Mouse (Mus musculus) lung, embryonic 16.5 days (tissue): ENCODE measurements around the gene Megf11. TPM values are rescaled to one million over a fixed set of nuclear protein-coding genes. Genes with fewer than 3 reads are reported as not detected.

Experiments used
- ATAC-seq: fragments of 200-750 bp; cut with Nextera tagmentation; 2 replicates; pipeline ENCODE4 v1.8.0; 2017; ENCODE audit warnings: low read depth, mild to moderate bottlenecking, moderate library complexity
- H3K27ac ChIP-seq: fragments of 300-500 bp; sonication (generic); 2 replicates; pipeline ENCODE4 v1.5.1; 2014; ENCODE audit warnings: mild to moderate bottlenecking, control low read depth, low read length
- H3K27me3 ChIP-seq: fragments of 300-500 bp; sonication (generic); 2 replicates; pipeline ENCODE4 v1.6.1; 2014; ENCODE audit warnings: low read depth, low read length, mixed read lengths; ENCODE audit not compliant: control insufficient read depth, insufficient read depth
- H3K36me3 ChIP-seq: fragments of 300-500 bp; sonication (generic); 2 replicates; pipeline ENCODE4 v1.6.1; 2014; ENCODE audit warnings: low read length; ENCODE audit not compliant: control insufficient read depth, insufficient read depth
- H3K4me1 ChIP-seq: fragments of 300-500 bp; sonication (generic); replicated peaks from 2 replicates; pipeline ENCODE4 v1.6.1; 2014; ENCODE audit warnings: low read length, mixed read lengths; ENCODE audit not compliant: control insufficient read depth, insufficient read depth
- H3K4me2 ChIP-seq: fragments of 300-500 bp; sonication (generic); 2 replicates; pipeline ENCODE4 v1.6.1; 2014; ENCODE audit warnings: low read depth, low read length, control low read depth
- H3K4me3 ChIP-seq: fragments of 300-500 bp; sonication (generic); 2 replicates; pipeline ENCODE4 v1.5.1; 2014; ENCODE audit warnings: mild to moderate bottlenecking, low read length, control low read depth
- H3K9ac ChIP-seq: fragments of 300-500 bp; sonication (generic); 2 replicates; pipeline ENCODE4 v1.6.1; 2014; ENCODE audit warnings: low read length, control low read depth
- H3K9me3 ChIP-seq: fragments of 300-500 bp; sonication (generic); 2 replicates; pipeline ENCODE4 v1.6.1; 2016; ENCODE audit warnings: low read length; ENCODE audit not compliant: control insufficient read depth
- WGBS: fragments of 180-500 bp; shearing (Covaris S2); extraction: QIAGEN DNeasy Blood & Tissue Kit; methylation state at CpG from one replicate; pipeline ENCODE4 v1.1.7; 2014; 5-methylcytosine and 5-hydroxymethylcytosine counted together
- polyA plus RNA-seq: library from polyadenylated mRNA; unstranded; fragments of >200 nt; fragmentation: Nextera tagmentation; extraction: Ambion mirVana; gene quantifications from 2 replicates; pipeline ENCODE4 v1.2.1, GENCODE M21; 2015

Gene Megf11
- polyA plus RNA-seq, 1 experiment from 2014 or later = 1.2 TPM

GRCm38 (mm10) chr9:64691176-64691575 is 305.8 kb downstream of the Megf11 start:
- no peak overlapping the region for H3K9ac ChIP-seq
- peak; percentile 74 for ATAC-seq
- 10% methylated on average over 7 of the region's 7 CpGs for WGBS

DNA sequence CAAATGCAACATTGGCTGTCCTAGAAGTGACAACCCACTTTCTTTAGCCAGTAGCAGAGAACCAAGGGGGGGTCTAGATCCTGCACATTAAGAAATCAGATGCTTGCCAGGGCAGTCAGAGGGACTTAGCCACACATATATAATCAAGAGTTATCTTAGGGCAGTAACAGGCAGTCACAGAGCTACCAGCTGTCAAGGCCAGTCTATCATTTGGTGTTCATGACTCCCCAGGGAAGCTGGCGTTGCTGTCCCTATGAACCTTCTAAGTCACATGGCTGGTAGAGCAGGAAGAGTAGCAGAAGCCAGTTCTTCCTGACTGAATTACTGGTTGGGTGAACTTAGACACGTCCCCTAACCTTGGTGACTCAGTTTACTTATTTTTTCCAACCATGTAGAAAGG is 307.7 kb downstream of the Megf11 start:
- H3K4me2 ChIP-seq = no peak overlapping the region
- no peak for ATAC-seq
- no peaks in the 10 kb centered on the region for H3K4me1 ChIP-seq
- H3K27me3 ChIP-seq = no peaks in the 10 kb centered on the region
- H3K36me3 ChIP-seq = peaks cover 3% of the 10 kb centered on the region; the same call in 1 of the 2 replicates
- no peaks in the 10 kb centered on the region for H3K9me3 ChIP-seq
- no peak overlapping the region for H3K27ac ChIP-seq
- 74% methylated on average over 2 of the region's 2 CpGs for WGBS
- H3K4me3 ChIP-seq = no peak overlapping the region
- no peak overlapping the region for H3K9ac ChIP-seq

More at GRCm38 (mm10) chr9:64691176-64691575, 305.8 kb downstream of the Megf11 start:
- Histone ChIP-seq H3K27ac (no peak overlapping the region), H3K4me2 (no peak overlapping the region), H3K4me1 (no peaks in the 10 kb centered on the region), H3K9me3 (no peaks in the 10 kb centered on the region), H3K36me3 (peaks cover 3% of the 10 kb centered on the region; the same call in 1 of the 2 replicates), H3K4me3 (no peak overlapping the region), H3K27me3 (no peaks in the 10 kb centered on the region)

DNA sequence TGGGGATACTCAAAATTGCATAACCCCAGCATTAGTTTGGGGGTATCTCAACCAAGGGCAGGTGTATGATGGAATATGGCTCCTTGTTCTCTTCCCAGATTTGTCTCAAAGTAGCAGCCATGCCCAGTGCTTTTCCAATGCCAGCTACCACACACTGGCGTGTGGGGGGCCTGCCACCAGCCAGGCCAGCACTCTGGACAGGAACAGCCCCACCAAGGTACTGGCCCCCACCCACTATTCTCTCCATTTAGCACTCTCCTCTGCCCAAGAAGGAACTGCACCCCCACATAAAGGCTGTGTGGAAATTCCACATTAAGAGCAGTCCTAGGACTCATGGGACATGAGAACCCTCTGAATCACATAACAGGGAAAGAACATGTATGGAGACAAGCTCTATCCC is 309.8 kb downstream of the Megf11 start:
- no peak overlapping the region for H3K9ac ChIP-seq
- no peak overlapping the region for H3K4me2 ChIP-seq
- ATAC-seq = no peak
- no peaks in the 10 kb centered on the region for H3K9me3 ChIP-seq
- no peaks in the 10 kb centered on the region for H3K27me3 ChIP-seq
- no peak overlapping the region for H3K4me3 ChIP-seq
- H3K27ac ChIP-seq = no peak overlapping the region
- WGBS = 76% methylated on average over 1 of the region's 1 CpGs
- H3K4me1 ChIP-seq = no peaks in the 10 kb centered on the region
- H3K36me3 ChIP-seq = peaks cover 3% of the 10 kb centered on the region; the same call in 1 of the 2 replicates

- no peak overlapping the region for H3K4me2 ChIP-seq
- H3K27ac ChIP-seq = no peak overlapping the region
- 78% methylated on average over 4 of the region's 4 CpGs for WGBS
- no peak overlapping the region for H3K4me3 ChIP-seq
- H3K4me1 ChIP-seq = no peaks in the 10 kb centered on the region
- no peaks in the 10 kb centered on the region for H3K9me3 ChIP-seq
- H3K27me3 ChIP-seq = no peaks in the 10 kb centered on the region
- peaks cover 3% of the 10 kb centered on the region; the same call in 1 of the 2 replicates for H3K36me3 ChIP-seq
- no peak overlapping the region for H3K9ac ChIP-seq
- ATAC-seq = no peak
These were observed 311.0 kb downstream of the Megf11 start for GRCm38 (mm10) chr9:64696404-64696803.

- Histone ChIP-seq H3K9ac (no peak overlapping the region), H3K4me1 (no peaks in the 10 kb centered on the region), H3K27me3 (no peaks in the 10 kb centered on the region), H3K4me3 (no peak overlapping the region), H3K36me3 (peaks cover 3% of the 10 kb centered on the region; the same call in 1 of the 2 replicates), H3K27ac (no peak overlapping the region), H3K4me2 (no peak overlapping the region), H3K9me3 (no peaks in the 10 kb centered on the region)
- ATAC-seq = no peak
- WGBS = 67% methylated on average over 1 of the region's 1 CpGs
These were observed 311.6 kb downstream of the Megf11 start for GRCm38 (mm10) chr9:64697006-64697405.

- Histone ChIP-seq H3K9me3 (no peaks in the 10 kb centered on the region), H3K4me2 (no peak overlapping the region), H3K4me3 (no peak overlapping the region), H3K4me1 (no peaks in the 10 kb centered on the region), H3K36me3 (peaks cover 3% of the 10 kb centered on the region; the same call in 1 of the 2 replicates), H3K27me3 (no peaks in the 10 kb centered on the region), H3K27ac (no peak overlapping the region), H3K9ac (no peak overlapping the region)
- WGBS = 79% methylated on average over 5 of the region's 5 CpGs
- no peak for ATAC-seq
These were observed 312.3 kb downstream of the Megf11 start for GRCm38 (mm10) chr9:64697677-64698076.

DNA sequence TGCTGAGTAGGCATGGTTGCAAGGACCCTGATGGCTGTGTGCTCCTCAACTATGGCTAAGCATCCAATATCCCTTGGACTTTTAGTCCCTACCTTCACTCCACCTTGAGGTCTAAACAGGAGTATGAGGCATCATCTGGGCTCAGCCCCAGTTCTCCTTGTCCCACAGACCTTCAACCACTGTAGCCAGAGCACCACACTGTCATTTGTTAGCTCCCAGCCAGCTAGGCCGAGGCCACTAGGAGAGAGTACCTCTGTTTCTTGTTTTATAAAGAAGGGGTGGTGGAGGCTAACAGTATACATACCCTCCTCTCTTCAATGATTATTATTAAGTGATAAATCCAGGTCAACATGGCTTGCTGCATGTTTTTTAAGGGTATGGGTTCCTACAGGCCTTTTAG is 313.2 kb downstream of the Megf11 start:
- WGBS = 96% methylated on average over 1 of the region's 1 CpGs
- no peak overlapping the region for H3K27ac ChIP-seq

DNA sequence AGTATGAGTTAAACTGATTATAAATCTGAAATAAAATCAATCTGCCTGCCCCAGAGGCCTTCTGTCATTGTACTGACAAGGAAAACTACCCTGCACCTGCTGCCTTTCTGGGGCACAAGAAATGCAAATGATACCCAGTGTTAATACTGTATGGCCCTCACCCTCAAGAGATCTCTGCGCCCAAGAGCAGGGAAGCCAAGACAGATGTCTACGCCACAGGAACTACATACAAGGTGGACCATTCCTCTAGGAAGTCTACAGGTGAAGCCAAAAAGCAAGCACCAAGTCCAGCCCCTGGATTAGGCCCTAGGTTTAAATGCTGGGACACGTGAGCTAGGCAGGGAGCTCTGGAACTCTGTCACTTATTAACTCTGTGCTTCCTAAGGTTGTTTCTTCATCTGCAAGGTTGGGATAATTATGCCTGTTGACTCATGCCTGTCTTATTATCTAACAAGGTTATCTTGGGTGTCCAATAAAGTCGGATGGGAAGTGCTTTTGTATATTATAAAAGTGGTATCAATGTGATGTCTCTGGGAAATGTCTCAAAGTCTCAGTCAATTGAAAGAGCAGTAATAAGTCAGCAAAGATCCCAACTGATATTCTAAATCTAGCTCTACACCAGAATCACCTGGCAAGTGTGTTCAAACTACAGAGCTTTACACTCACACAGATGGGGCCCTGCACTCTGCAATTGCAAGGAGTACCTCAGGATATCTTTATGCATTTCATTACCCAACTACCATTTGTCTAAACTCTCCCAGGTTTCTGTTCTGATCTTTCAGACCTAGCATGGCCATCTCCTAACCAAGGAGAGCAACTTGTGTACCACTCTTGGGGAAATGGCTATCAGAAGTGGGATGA is 315.3 kb downstream of the Megf11 start:
- Histone ChIP-seq H3K4me2 (no peak overlapping the region), H3K27me3 (no peaks in the 10 kb centered on the region), H3K27ac (no peak overlapping the region), H3K9me3 (no peaks in the 10 kb centered on the region), H3K4me1 (no peaks in the 10 kb centered on the region), H3K36me3 (no peaks in the 10 kb centered on the region), H3K4me3 (no peak overlapping the region), H3K9ac (no peak overlapping the region)
- ATAC-seq = no peak
- 80% methylated on average over 4 of the region's 4 CpGs for WGBS

More for the DNA sequence above, 313.2 kb downstream of the Megf11 start:
- Histone ChIP-seq H3K4me2 (no peak overlapping the region), H3K4me1 (no peaks in the 10 kb centered on the region), H3K9me3 (no peaks in the 10 kb centered on the region), H3K36me3 (0 out of 2 replicates have a peak, but pooled peaks cover 3% of the 10 kb centered on the region), H3K4me3 (no peak overlapping the region), H3K9ac (no peak overlapping the region), H3K27me3 (no peaks in the 10 kb centered on the region)
- no peak for ATAC-seq

GRCm38 (mm10) chr9:64701651-64702050 is 316.2 kb downstream of the Megf11 start:
- no peaks in the 10 kb centered on the region for H3K4me1 ChIP-seq
- H3K36me3 ChIP-seq = no peaks in the 10 kb centered on the region
- no peak for ATAC-seq
- no peak overlapping the region for H3K4me3 ChIP-seq
- H3K9me3 ChIP-seq = no peaks in the 10 kb centered on the region
- no peak overlapping the region for H3K27ac ChIP-seq
- WGBS = 64% methylated on average over 1 of the region's 1 CpGs
- H3K4me2 ChIP-seq = no peak overlapping the region
- H3K9ac ChIP-seq = no peak overlapping the region
- no peaks in the 10 kb centered on the region for H3K27me3 ChIP-seq
